Mouse (Mus musculus): ENCODE measurements around the gene Clcf1. TPM values are rescaled to one million over a fixed set of nuclear protein-coding genes. Genes with fewer than 3 reads are reported as not detected.
A peak's percentile ranks its signal among the peaks of the same experiment; 100 is the strongest.

The Clcf1 gene
- polyA plus RNA-seq, 1 experiment from 2014 or later: 2.4 TPM

- no peak for ATAC-seq
- WGBS: 71% methylated on average over 13 of the region's 13 CpGs
- Histone ChIP-seq H3K27me3 (replicated peaks; ENCODE audit: control insufficient read depth, insufficient read depth, low read length) (0 out of 2 replicates have a peak, but pooled peaks cover 2% of the 10 kb centered on the region), H3K9me3 (ENCODE audit: control insufficient read depth) (no peaks in the 10 kb centered on the region), H3K4me3 (ENCODE audit: low read depth, low read length) (no peak overlapping the region), H3K4me2 (replicated peaks; ENCODE audit: low read depth) (no peak overlapping the region), H3K4me1 (replicated peaks; ENCODE audit: control insufficient read depth, insufficient read depth, low read length) (peaks cover 12% of the 10 kb centered on the region; the same call in 1 of the 2 replicates), H3K27ac (ENCODE audit: low read depth, low read length) (no peak overlapping the region), H3K9ac (ENCODE audit: low read depth, low read length) (no peak overlapping the region), H3K36me3 (ENCODE audit: control insufficient read depth, insufficient read depth) (peaks cover 8% of the 10 kb centered on the region; the same call in 1 of the 2 replicates)
- no peak for TF ChIP-seq CTCF (IDR thresholded peaks at IDR 0.05; ENCODE audit: low read depth)
Observed at GRCm38 (mm10) chr19:4203604-4204326, 10.3 kb upstream of the Clcf1 start.

DNA sequence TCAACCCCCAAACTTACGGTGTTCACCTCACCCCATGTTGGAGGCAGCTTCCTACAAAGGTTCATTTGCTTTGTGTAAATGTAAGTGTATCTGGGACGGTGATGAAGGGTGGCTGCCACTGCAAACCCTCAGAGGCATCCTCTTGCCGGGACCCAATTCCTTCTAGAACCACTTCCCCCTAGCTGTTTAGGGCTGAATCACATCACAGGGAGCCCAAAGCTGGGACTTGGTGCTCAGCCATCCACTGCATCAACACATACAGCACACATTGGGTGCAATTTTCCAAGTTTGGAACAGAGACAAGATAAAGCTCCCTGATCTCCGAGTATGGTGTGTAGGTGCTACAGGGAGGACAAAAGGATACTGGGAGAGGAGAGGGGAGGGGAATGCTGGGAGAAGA is 9.1 kb upstream of the Clcf1 start:
- ATAC-seq: no peak

GRCm38 (mm10) chr19:4206971-4207370 is 7.1 kb upstream of the Clcf1 start:
- H3K9ac ChIP-seq (ENCODE audit: low read depth, low read length): no peak overlapping the region
- peaks cover 3% of the 10 kb centered on the region; the same call in 1 of the 2 replicates for H3K4me1 ChIP-seq (replicated peaks; ENCODE audit: control insufficient read depth, insufficient read depth, low read length)
- WGBS: 0% methylated on average over 2 of the region's 2 CpGs
- H3K27ac ChIP-seq (ENCODE audit: low read depth, low read length): no peak overlapping the region
- ATAC-seq: peak; percentile 58; the same call in 1 of the 2 replicates
- no peak overlapping the region for H3K4me3 ChIP-seq (ENCODE audit: low read depth, low read length)
- no peaks in the 10 kb centered on the region for H3K9me3 ChIP-seq (ENCODE audit: control insufficient read depth)
- H3K27me3 ChIP-seq (replicated peaks; ENCODE audit: control insufficient read depth, insufficient read depth, low read length): 0 out of 2 replicates have a peak, but pooled peaks cover 2% of the 10 kb centered on the region
- H3K36me3 ChIP-seq (ENCODE audit: control insufficient read depth, insufficient read depth): no peaks in the 10 kb centered on the region
- H3K4me2 ChIP-seq (replicated peaks; ENCODE audit: low read depth): no peak overlapping the region
- peak; percentile 100 for TF ChIP-seq CTCF (IDR thresholded peaks at IDR 0.05; ENCODE audit: low read depth)

More for the DNA sequence above, 9.1 kb upstream of the Clcf1 start:
- Histone ChIP-seq H3K4me2 (replicated peaks; ENCODE audit: low read depth) (no peak overlapping the region), H3K36me3 (ENCODE audit: control insufficient read depth, insufficient read depth) (no peaks in the 10 kb centered on the region; the same call in 1 of the 2 replicates), H3K9ac (ENCODE audit: low read depth, low read length) (no peak overlapping the region), H3K27me3 (replicated peaks; ENCODE audit: control insufficient read depth, insufficient read depth, low read length) (0 out of 2 replicates have a peak, but pooled peaks cover 2% of the 10 kb centered on the region), H3K27ac (ENCODE audit: low read depth, low read length) (no peak overlapping the region), H3K9me3 (ENCODE audit: control insufficient read depth) (no peaks in the 10 kb centered on the region), H3K4me1 (replicated peaks; ENCODE audit: control insufficient read depth, insufficient read depth, low read length) (peaks cover 12% of the 10 kb centered on the region; the same call in 1 of the 2 replicates), H3K4me3 (ENCODE audit: low read depth, low read length) (no peak overlapping the region)
- TF ChIP-seq CTCF (IDR thresholded peaks at IDR 0.05; ENCODE audit: low read depth): no peak; the same call in 1 of the 2 replicates
- 59% methylated on average over 4 of the region's 4 CpGs for WGBS

DNA sequence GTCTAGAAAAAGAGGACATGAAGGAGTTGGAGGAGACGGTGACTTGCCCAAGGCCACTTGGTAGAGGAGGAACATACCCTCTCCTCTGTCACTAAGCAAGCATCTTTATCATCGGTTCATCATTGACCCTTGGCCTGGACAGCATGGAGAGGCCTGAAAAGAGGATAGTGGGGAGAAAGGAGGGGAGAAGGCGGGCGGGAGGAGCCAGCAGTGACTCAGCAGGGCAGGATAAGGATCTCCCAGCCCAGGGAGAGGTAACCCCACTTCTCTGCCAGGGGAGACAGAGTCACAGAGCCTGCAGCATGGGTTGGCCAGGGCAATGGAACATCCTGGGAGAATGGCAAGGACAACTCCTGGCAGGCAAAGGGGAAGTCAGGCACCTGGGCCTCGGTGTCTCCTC is 5.5 kb upstream of the Clcf1 start:
- H3K4me3 ChIP-seq (ENCODE audit: low read depth, low read length): no peak overlapping the region
- H3K4me2 ChIP-seq (replicated peaks; ENCODE audit: low read depth): no peak overlapping the region
- 0 out of 2 replicates have a peak, but pooled peaks cover 2% of the 10 kb centered on the region for H3K27me3 ChIP-seq (replicated peaks; ENCODE audit: control insufficient read depth, insufficient read depth, low read length)
- ATAC-seq: no peak
- no peak overlapping the region for H3K9ac ChIP-seq (ENCODE audit: low read depth, low read length)
- 66% methylated on average over 5 of the region's 5 CpGs for WGBS
- TF ChIP-seq CTCF (IDR thresholded peaks at IDR 0.05; ENCODE audit: low read depth): no peak
- no peaks in the 10 kb centered on the region for H3K9me3 ChIP-seq (ENCODE audit: control insufficient read depth)
- peaks cover under 1% of the 10 kb centered on the region; the same call in 1 of the 2 replicates for H3K4me1 ChIP-seq (replicated peaks; ENCODE audit: control insufficient read depth, insufficient read depth, low read length)
- H3K27ac ChIP-seq (ENCODE audit: low read depth, low read length): no peak overlapping the region
- H3K36me3 ChIP-seq (ENCODE audit: control insufficient read depth, insufficient read depth): no peaks in the 10 kb centered on the region

DNA sequence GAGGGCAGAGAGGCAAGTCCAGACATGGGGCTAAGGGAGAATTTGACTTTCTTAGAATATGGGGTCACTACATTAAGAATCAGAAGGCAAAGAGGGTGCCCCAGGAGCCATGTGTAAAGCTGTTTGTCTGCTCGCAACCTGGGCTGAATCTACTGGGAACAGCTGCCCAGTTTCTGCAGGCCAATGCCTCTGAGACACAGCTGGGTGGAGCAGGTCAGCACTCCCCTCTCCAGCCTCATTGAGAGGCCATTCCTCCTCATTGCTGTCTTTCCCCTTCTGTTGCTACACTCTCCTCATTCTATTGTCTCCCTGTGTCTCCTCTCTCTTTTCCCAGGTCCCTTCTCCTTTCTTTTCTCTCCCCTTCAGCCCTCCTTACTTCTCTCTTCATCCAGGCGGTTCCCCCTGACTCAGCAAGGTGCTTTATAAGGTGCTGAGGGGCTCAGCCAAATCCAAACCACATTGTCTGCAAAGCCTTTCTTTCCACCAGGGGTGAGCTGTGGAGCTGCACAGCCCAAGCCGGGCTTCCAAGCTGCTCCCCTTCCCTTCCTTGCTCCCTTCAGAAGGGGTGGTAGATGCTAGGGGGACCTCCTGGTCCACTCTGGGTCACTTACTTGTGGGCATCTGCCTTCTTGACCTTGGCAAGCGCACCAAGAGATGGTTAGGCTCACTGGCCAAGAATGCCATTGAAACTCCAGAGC is 2.0 kb upstream of the Clcf1 start:
- Histone ChIP-seq H3K4me2 (replicated peaks; ENCODE audit: low read depth) (no peak overlapping the region), H3K9ac (ENCODE audit: low read depth, low read length) (no peak overlapping the region), H3K36me3 (ENCODE audit: control insufficient read depth, insufficient read depth) (no peaks in the 10 kb centered on the region), H3K4me1 (replicated peaks; ENCODE audit: control insufficient read depth, insufficient read depth, low read length) (peaks cover 3% of the 10 kb centered on the region; the same call in 1 of the 2 replicates), H3K27me3 (replicated peaks; ENCODE audit: control insufficient read depth, insufficient read depth, low read length) (no peaks in the 10 kb centered on the region), H3K4me3 (ENCODE audit: low read depth, low read length) (no peak overlapping the region), H3K27ac (ENCODE audit: low read depth, low read length) (no peak overlapping the region), H3K9me3 (ENCODE audit: control insufficient read depth) (no peaks in the 10 kb centered on the region)
- 63% methylated on average over 4 of the region's 4 CpGs for WGBS
- ATAC-seq: no peak
- TF ChIP-seq CTCF (IDR thresholded peaks at IDR 0.05; ENCODE audit: low read depth): 0 out of 2 replicates have a peak, but pooled peaks have one; percentile 2

- Histone ChIP-seq H3K27me3 (replicated peaks; ENCODE audit: control insufficient read depth, insufficient read depth, low read length) (no peaks in the 10 kb centered on the region), H3K4me2 (replicated peaks; ENCODE audit: low read depth) (peak overlapping the region; percentile 98), H3K4me3 (ENCODE audit: low read depth, low read length) (peak overlapping the region; percentile 75), H3K27ac (ENCODE audit: low read depth, low read length) (peak overlapping the region; percentile 82; the same call in 1 of the 2 replicates), H3K9ac (ENCODE audit: low read depth, low read length) (no peak overlapping the region), H3K9me3 (ENCODE audit: control insufficient read depth) (no peaks in the 10 kb centered on the region), H3K4me1 (replicated peaks; ENCODE audit: control insufficient read depth, insufficient read depth, low read length) (peaks cover 3% of the 10 kb centered on the region; the same call in 1 of the 2 replicates), H3K36me3 (ENCODE audit: control insufficient read depth, insufficient read depth) (no peaks in the 10 kb centered on the region)
- 0 out of 2 replicates have a peak, but pooled peaks have one; percentile 12 for ATAC-seq
- 9% methylated on average over 9 of the region's 9 CpGs for WGBS
- TF ChIP-seq CTCF (IDR thresholded peaks at IDR 0.05; ENCODE audit: low read depth): no peak
Observed at GRCm38 (mm10) chr19:4213524-4213974, 489 bp upstream of the Clcf1 start.

Measured in intestine, postnatal 0 days (tissue).